Mouse (Mus musculus): ENCODE data around the gene Smpd2. TPM values are rescaled to one million over a fixed set of nuclear protein-coding genes. Genes with fewer than 3 reads are reported as not detected.

Gene Smpd2
- 9.8 and 11.2 TPM in 2 replicates for polyA plus RNA-seq (2015; fragmentation: Nextera tagmentation; extraction: Ambion mirVana)

- peak within 1 kb of the TSS; percentile 71 for H3K4me3 ChIP-seq (replicated peaks)
- WGBS (ENCODE audit: insufficient replicate concordance): 2% methylated on average over 50 of the region's 50 CpGs
- H3K27me3 ChIP-seq: peaks cover 15% of the 10 kb centered on the region
- no peaks in the 10 kb centered on the region for H3K9me3 ChIP-seq (replicated peaks)
- H3K4me2 ChIP-seq: peak within 1 kb of the TSS; percentile 100
- H3K4me1 ChIP-seq (replicated peaks): peaks cover 24% of the 10 kb centered on the region
- peak within 1 kb of the TSS; percentile 73 for H3K9ac ChIP-seq
- peak; percentile 95 for DNase-seq
- peaks cover 27% of the 10 kb centered on the region for H3K36me3 ChIP-seq
- peak within 1 kb of the TSS; percentile 43 for H3K27ac ChIP-seq
- peak; percentile 91 for ATAC-seq (ENCODE audit: low read depth)
These were observed at the start of gene Smpd2, which contains the start of gene Ppil6 for GRCm38 (mm10) chr10:41489708-41490517. Gene Smpd2 (minus strand): TSS chr10:41490369. Gene Ppil6 (plus strand): TSS chr10:41490439.

- Histone ChIP-seq H3K4me1 (replicated peaks) (no peaks in the 10 kb centered on the region), H3K27ac (no peak overlapping the region), H3K4me3 (replicated peaks) (no peak overlapping the region), H3K36me3 (no peaks in the 10 kb centered on the region; the same call in 1 of the 2 replicates), H3K4me2 (no peak overlapping the region), H3K9me3 (replicated peaks) (no peaks in the 10 kb centered on the region), H3K27me3 (no peaks in the 10 kb centered on the region), H3K9ac (no peak overlapping the region)
- no peak for DNase-seq
- ATAC-seq (ENCODE audit: low read depth): no peak
- 73% methylated on average over 4 of the region's 4 CpGs for WGBS (ENCODE audit: insufficient replicate concordance)
These were observed 48.8 kb upstream of the Smpd2 start for GRCm38 (mm10) chr10:41538986-41539385.

- Histone ChIP-seq H3K27me3 (no peaks in the 10 kb centered on the region), H3K4me1 (replicated peaks) (no peaks in the 10 kb centered on the region), H3K4me2 (no peak overlapping the region), H3K9me3 (replicated peaks) (no peaks in the 10 kb centered on the region), H3K36me3 (no peaks in the 10 kb centered on the region; the same call in 1 of the 2 replicates), H3K9ac (no peak overlapping the region), H3K4me3 (replicated peaks) (no peak overlapping the region), H3K27ac (no peak overlapping the region)
- no peak for DNase-seq
- no peak for ATAC-seq (ENCODE audit: low read depth)
- WGBS (ENCODE audit: insufficient replicate concordance): 62% methylated on average over 3 of the region's 3 CpGs
These were observed 47.8 kb upstream of the Smpd2 start for GRCm38 (mm10) chr10:41537983-41538330.

GRCm38 (mm10) chr10:41537226-41537982 lies 47.2 kb upstream of the Smpd2 start:
- WGBS (ENCODE audit: insufficient replicate concordance): 84% methylated on average over 4 of the region's 4 CpGs
- no peak for ATAC-seq (ENCODE audit: low read depth)
- no peaks in the 10 kb centered on the region for H3K27me3 ChIP-seq
- H3K9ac ChIP-seq: no peak overlapping the region
- H3K9me3 ChIP-seq (replicated peaks): no peaks in the 10 kb centered on the region
- no peak overlapping the region for H3K4me3 ChIP-seq (replicated peaks)
- no peaks in the 10 kb centered on the region for H3K4me1 ChIP-seq (replicated peaks)
- H3K4me2 ChIP-seq: no peak overlapping the region
- DNase-seq: no peak
- H3K36me3 ChIP-seq: peaks cover 3% of the 10 kb centered on the region
- no peak overlapping the region for H3K27ac ChIP-seq

- Histone ChIP-seq H3K4me3 (replicated peaks) (no peak overlapping the region), H3K36me3 (peaks cover 4% of the 10 kb centered on the region), H3K27ac (no peak overlapping the region), H3K9ac (no peak overlapping the region), H3K27me3 (no peaks in the 10 kb centered on the region), H3K4me2 (no peak overlapping the region), H3K4me1 (replicated peaks) (no peaks in the 10 kb centered on the region), H3K9me3 (replicated peaks) (no peaks in the 10 kb centered on the region)
- DNase-seq: no peak
- 60% methylated on average over 1 of the region's 1 CpGs for WGBS (ENCODE audit: insufficient replicate concordance)
- ATAC-seq (ENCODE audit: low read depth): no peak
These were observed 46.5 kb upstream of the Smpd2 start for GRCm38 (mm10) chr10:41536714-41537113.

- Histone ChIP-seq H3K27me3 (no peaks in the 10 kb centered on the region), H3K4me3 (replicated peaks) (no peak overlapping the region), H3K9me3 (replicated peaks) (no peaks in the 10 kb centered on the region), H3K4me2 (no peak overlapping the region), H3K27ac (no peak overlapping the region), H3K36me3 (peaks cover 4% of the 10 kb centered on the region), H3K4me1 (replicated peaks) (no peaks in the 10 kb centered on the region), H3K9ac (no peak overlapping the region)
- DNase-seq: no peak
- WGBS (ENCODE audit: insufficient replicate concordance): 57% methylated on average over 2 of the region's 2 CpGs
- ATAC-seq (ENCODE audit: low read depth): no peak
These were observed 45.8 kb upstream of the Smpd2 start for GRCm38 (mm10) chr10:41535991-41536390.

GRCm38 (mm10) chr10:41529972-41530371 lies 39.8 kb upstream of the Smpd2 start:
- Histone ChIP-seq H3K36me3 (peaks cover 44% of the 10 kb centered on the region), H3K4me1 (replicated peaks) (peaks cover 7% of the 10 kb centered on the region; the same call in 1 of the 2 replicates), H3K4me3 (replicated peaks) (no peak overlapping the region), H3K27ac (no peak overlapping the region), H3K4me2 (no peak overlapping the region), H3K9ac (no peak overlapping the region), H3K27me3 (no peaks in the 10 kb centered on the region), H3K9me3 (replicated peaks) (no peaks in the 10 kb centered on the region)
- ATAC-seq (ENCODE audit: low read depth) (no peak), DNase-seq (no peak)
- WGBS (ENCODE audit: insufficient replicate concordance): 73% methylated on average over 5 of the region's 5 CpGs

GRCm38 (mm10) chr10:41525696-41526095 lies 35.5 kb upstream of the Smpd2 start:
- Histone ChIP-seq H3K9ac (no peak overlapping the region), H3K27me3 (no peaks in the 10 kb centered on the region), H3K4me3 (replicated peaks) (no peak overlapping the region), H3K27ac (no peak overlapping the region), H3K4me1 (replicated peaks) (peaks cover 36% of the 10 kb centered on the region), H3K36me3 (peaks cover 51% of the 10 kb centered on the region), H3K4me2 (no peak overlapping the region), H3K9me3 (replicated peaks) (no peaks in the 10 kb centered on the region)
- whole genome bisulfite sequencing (ENCODE audit: insufficient replicate concordance): 54% methylated on average over 1 of the region's 1 CpGs
- ATAC-seq (ENCODE audit: low read depth): no peak
- DNase-seq: no peak

GRCm38 (mm10) chr10:41523386-41523785 lies 33.2 kb upstream of the Smpd2 start:
- Histone ChIP-seq H3K36me3 (peaks cover 33% of the 10 kb centered on the region), H3K4me2 (no peak overlapping the region), H3K9me3 (replicated peaks) (no peaks in the 10 kb centered on the region), H3K27ac (no peak overlapping the region), H3K4me3 (replicated peaks) (no peak overlapping the region), H3K9ac (no peak overlapping the region), H3K4me1 (replicated peaks) (peaks cover 38% of the 10 kb centered on the region), H3K27me3 (no peaks in the 10 kb centered on the region)
- WGBS (ENCODE audit: insufficient replicate concordance): 71% methylated on average over 3 of the region's 3 CpGs
- DNase-seq (no peak), ATAC-seq (ENCODE audit: low read depth) (no peak)

- Histone ChIP-seq H3K36me3 (peaks cover 13% of the 10 kb centered on the region), H3K9me3 (replicated peaks) (no peaks in the 10 kb centered on the region), H3K4me2 (peak overlapping the region; percentile 78), H3K4me1 (replicated peaks) (peaks cover 42% of the 10 kb centered on the region), H3K27me3 (no peaks in the 10 kb centered on the region), H3K4me3 (replicated peaks) (peak overlapping the region; percentile 84), H3K9ac (peak overlapping the region; percentile 89), H3K27ac (peak overlapping the region; percentile 89)
- ATAC-seq (ENCODE audit: low read depth) (no peak), DNase-seq (no peak)
- WGBS (ENCODE audit: insufficient replicate concordance): 3% methylated on average over 5 of the region's 5 CpGs
These were observed 30.2 kb upstream of the Smpd2 start for GRCm38 (mm10) chr10:41520410-41520673.

- WGBS (ENCODE audit: insufficient replicate concordance): under 1% methylated on average over 64 of the region's 65 CpGs
- Histone ChIP-seq H3K9me3 (replicated peaks) (no peaks in the 10 kb centered on the region), H3K4me2 (peak overlapping the region; percentile 78), H3K4me3 (replicated peaks) (peak overlapping the region; percentile 84), H3K27me3 (no peaks in the 10 kb centered on the region), H3K36me3 (peaks cover 11% of the 10 kb centered on the region), H3K27ac (peak overlapping the region; percentile 89), H3K4me1 (replicated peaks) (peaks cover 39% of the 10 kb centered on the region), H3K9ac (peak overlapping the region; percentile 89)
- ATAC-seq (ENCODE audit: low read depth) (peak; percentile 42), DNase-seq (peak; percentile 52)
These were observed 29.7 kb upstream of the Smpd2 start for GRCm38 (mm10) chr10:41519640-41520409.

Data from liver, embryonic 13.5 days (tissue).